Mouse (Mus musculus) R1 (cell line): Measurements from ENCODE around the gene Incenp.
"Not testable (repeated sequence)": the region's sequence is repeated elsewhere in the genome, so short reads cannot be mapped to it uniquely, and the experiment has no call there.

Experiments used
- DNase-seq: peaks from one replicate; pipeline ENCODE4 v3.0.0-alpha.2; 2018; ENCODE audit warnings: low read depth, low spot score

The Incenp gene

GRCm38 (mm10) chr19:9899072-9899779 lies at the start of gene Incenp:
Gene Incenp, minus strand, starts transcription at chr19:9899551.
- DNase-seq: peak; percentile 99

- DNase-seq: no peak
Measured at GRCm38 (mm10) chr19:9946986-9947385, 47.6 kb upstream of the Incenp start.

GRCm38 (mm10) chr19:9945800-9946564 lies 46.6 kb upstream of the Incenp start:
- DNase-seq: no peak

- no peak for DNase-seq
Measured at GRCm38 (mm10) chr19:9942539-9943533, 43.5 kb upstream of the Incenp start.

- DNase-seq: no peak
Measured at GRCm38 (mm10) chr19:9941809-9942208, 42.5 kb upstream of the Incenp start.

GRCm38 (mm10) chr19:9940903-9941302 lies 41.6 kb upstream of the Incenp start:
- peak; percentile 22 for DNase-seq

GRCm38 (mm10) chr19:9939841-9940240 lies 40.5 kb upstream of the Incenp start:
- peak; percentile 49 for DNase-seq

- DNase-seq: peak; percentile 35
Measured at GRCm38 (mm10) chr19:9938824-9939303, 39.5 kb upstream of the Incenp start.

- DNase-seq: no peak
Measured at GRCm38 (mm10) chr19:9938156-9938823, 38.9 kb upstream of the Incenp start.

- no peak for DNase-seq
Measured at GRCm38 (mm10) chr19:9937428-9937827, 38.1 kb upstream of the Incenp start.

GRCm38 (mm10) chr19:9936579-9936978 lies 37.2 kb upstream of the Incenp start:
- no peak for DNase-seq

- DNase-seq: peak; percentile 40
Measured at GRCm38 (mm10) chr19:9933908-9934307, 34.6 kb upstream of the Incenp start.

- DNase-seq: not testable (repeated sequence)
Measured at GRCm38 (mm10) chr19:9931167-9931607, 31.8 kb upstream of the Incenp start.

- DNase-seq: no peak
Measured at GRCm38 (mm10) chr19:9928089-9928488, 28.7 kb upstream of the Incenp start.

GRCm38 (mm10) chr19:9924769-9925272 lies 25.5 kb upstream of the Incenp start:
- DNase-seq: no peak

- no peak for DNase-seq
Measured at GRCm38 (mm10) chr19:9924034-9924768, 24.9 kb upstream of the Incenp start.

- DNase-seq: no peak
Measured at GRCm38 (mm10) chr19:9923048-9923447, 23.7 kb upstream of the Incenp start.

- peak; percentile 54 for DNase-seq
Measured at GRCm38 (mm10) chr19:9922228-9922627, 22.9 kb upstream of the Incenp start.

- peak; percentile 41 for DNase-seq
Measured at GRCm38 (mm10) chr19:9920835-9921784, 21.8 kb upstream of the Incenp start.
